Mouse (Mus musculus) spleen, postnatal 4 days (tissue): Measurements from ENCODE around the gene Trpt1.
A peak's percentile ranks its signal among the peaks of the same experiment; 100 is the strongest.
"Not testable (repeated sequence)": the region's sequence is repeated elsewhere in the genome, so short reads cannot be mapped to it uniquely, and the experiment has no call there.

Source experiments
- DNase-seq, 2 experiments: peaks; one replicate each; pipeline ENCODE4 v3.0.0; 2022; ENCODE audit warnings: low spot score in 2 of 2

Trpt1 gene

DNA sequence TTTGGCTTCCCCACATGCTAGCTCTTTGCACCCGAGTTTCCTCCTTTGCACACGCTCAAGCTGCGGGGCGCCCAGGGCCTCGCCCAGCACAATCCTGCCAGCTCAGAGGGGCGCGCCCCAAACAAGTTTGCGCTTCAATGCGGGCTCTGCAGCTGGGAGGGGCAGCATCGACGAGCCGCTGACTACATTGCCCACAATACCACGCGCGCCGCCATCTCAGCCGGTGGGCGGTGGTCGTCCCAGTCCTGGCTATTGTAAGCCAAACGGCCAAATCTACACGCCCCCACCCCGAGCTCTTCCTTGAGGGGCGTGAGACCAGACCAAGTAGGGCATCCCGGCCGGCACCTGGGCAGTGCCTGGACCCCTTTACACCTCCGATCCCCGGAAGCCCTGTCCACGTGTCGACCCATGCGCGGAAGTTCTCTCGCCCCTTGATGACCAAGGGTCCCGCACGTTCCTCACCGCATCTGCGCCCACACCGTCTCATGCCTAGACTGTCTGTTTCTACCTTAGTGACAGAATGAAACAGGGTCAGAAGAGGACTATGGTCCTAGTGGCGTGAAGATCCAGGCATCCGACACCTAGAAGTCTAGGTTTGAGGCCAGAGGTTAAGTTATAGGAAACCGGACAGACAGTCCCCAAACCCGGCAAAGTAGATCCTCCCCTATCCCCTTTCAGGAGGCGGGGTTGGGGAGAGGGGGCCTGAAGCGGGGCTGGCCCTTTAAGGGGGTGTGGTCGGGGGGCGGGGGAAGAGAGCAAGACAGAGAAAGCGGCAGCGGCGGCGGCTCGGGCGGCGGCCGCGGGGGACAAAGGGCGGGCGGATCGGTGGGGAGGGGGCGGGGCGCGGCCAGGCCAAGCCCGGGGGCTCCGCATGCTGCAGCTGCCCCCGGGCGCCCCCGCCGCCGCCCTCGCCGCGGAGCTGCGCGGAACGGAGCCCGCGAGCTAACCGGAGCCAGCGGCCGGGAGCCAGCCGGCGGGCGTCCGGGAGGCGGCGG lies 21.4 kb upstream of the Trpt1 start, which contains the start of gene Ppp1r14b:
TSS of gene Ppp1r14b (plus strand) at position 758 of the 995 bp plus-strand sequence.
- peak; percentile 76 to 89 for DNase-seq

DNA sequence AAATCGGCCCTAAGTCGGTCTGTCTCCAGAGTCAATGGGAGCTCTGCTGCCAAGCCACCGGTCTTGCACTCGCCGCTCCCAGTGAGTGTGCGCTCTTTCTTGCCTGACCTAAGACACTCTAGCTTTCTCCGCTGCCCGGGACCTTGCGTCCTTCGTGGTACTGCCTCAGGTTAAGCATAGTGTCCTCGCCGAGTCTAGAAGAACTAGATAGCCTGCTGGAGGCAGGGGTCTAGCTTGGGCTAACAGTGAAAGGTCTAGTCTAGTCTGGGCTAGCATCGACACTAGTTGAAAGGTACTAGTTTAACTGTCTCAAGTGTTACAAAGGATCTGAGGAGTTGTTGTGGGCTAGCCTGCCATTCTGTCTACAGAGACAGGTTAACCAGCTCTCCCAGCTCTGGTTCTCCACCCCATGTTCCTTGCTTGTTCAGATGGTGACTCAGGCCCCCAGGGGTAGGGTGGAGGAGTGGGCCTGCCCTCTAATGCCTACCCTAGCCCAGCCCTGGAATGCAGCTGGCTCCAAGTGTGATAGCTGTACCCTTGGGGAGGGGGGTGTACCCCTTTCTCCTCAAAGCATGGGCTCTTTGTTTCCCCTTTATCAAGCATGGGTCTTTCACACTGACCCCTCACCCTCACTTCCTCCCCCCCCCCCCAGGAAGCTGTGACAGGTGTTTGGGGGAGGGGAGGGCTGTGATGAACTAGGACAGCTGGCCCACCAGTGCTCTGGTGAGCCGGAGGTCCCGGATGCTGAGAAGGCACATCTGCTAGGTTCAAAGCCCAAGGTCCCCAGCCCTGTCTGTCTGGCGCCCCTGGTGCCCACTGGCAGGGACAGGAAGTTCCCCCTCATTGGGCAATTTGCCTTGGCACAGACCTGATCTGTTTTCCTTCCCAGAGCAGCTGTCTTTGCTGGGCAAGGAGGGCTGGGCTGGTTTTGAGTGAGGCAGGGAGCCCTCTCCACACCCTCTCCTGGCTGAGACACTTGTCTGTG lies 20.1 kb upstream of the Trpt1 start, which contains the start of gene Plcb3:
TSS of gene Plcb3 (minus strand) at position 934 of the 985 bp plus-strand sequence.
- peak; percentile 62 to 81 for DNase-seq

DNA sequence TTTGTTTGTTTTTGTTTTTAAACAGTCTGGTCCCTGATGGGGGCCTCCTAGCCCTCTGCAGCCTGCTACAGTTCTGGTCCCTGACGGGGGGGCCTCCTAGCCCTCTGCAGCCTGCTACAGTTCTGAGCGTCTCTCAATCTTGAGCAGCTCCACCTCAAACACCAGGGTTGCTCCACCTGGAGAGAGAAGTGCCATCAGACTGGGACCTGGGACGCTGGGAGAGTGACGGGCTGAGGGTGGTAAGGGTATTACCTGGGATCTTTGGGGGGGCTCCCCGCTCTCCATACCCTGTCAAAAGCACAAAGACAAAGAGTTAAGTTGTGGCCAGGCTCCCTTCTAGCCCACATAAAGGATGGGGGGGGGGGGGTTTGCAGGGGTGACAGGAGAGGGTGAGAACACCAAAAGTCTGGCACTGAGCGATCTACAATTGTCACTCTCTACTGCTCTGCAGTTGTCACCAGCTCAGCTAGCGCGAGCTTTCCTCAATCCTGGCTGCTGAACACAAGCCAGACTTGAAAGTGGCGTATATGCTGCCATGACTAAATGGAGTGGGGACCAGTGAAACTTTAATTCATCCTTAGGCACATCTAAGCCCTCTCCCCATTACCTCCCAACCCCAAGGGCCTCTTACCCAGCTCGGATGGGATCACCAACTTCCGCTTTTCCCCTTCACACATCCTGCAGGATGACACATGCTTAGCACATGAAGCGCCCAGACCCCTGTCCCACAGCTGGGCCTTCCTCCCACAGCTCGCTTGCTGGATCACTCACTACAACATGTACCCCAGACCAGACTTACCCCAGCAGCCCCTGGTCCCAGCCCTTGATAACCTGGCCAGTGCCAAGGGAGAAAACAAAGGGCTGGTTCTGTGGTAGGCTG lies 17.9 kb upstream of the Trpt1 start:
- DNase-seq: no peak

DNA sequence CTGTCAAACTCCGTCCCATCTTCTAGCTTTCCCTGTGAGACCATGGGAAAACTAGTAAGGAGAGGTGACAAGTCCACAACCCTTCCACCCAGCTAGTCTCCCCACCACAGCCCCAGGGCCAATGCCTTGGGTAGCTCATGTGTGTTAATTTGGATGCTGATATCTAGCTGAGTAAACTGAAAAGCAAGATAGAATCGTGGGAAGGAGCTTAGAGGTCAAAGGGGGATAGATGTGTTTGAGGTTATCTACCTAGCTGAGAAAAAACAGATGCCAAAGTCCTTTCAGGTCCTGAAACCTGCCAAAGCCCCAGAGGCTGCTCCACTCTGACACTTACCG lies 17.3 kb upstream of the Trpt1 start:
- DNase-seq: no peak

DNA sequence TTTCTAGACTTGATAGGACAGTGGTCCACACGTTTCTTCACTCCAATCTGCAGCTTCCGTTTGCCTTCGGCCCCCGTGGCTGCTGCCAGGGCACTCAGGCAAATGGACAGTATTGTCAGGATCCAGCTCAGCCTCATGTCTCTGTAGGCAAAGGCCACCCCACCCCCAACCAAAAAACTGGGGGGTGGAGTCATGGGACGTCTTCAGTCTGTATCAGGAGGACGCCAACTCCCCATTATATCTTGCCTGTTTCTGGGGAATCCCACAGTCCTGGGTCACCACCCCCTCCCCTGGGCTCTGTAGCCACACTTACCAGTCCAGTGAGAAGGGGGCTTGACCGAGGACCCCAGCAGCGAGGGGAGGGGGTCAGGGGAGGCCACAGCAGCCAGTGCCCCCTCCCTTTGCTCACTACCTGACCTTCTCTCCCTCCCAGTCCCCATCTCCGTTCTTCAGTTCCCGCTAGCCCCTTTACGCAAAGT lies 16.9 kb upstream of the Trpt1 start:
- peak in 1 of 2 experiments; percentile 43 for DNase-seq

DNA sequence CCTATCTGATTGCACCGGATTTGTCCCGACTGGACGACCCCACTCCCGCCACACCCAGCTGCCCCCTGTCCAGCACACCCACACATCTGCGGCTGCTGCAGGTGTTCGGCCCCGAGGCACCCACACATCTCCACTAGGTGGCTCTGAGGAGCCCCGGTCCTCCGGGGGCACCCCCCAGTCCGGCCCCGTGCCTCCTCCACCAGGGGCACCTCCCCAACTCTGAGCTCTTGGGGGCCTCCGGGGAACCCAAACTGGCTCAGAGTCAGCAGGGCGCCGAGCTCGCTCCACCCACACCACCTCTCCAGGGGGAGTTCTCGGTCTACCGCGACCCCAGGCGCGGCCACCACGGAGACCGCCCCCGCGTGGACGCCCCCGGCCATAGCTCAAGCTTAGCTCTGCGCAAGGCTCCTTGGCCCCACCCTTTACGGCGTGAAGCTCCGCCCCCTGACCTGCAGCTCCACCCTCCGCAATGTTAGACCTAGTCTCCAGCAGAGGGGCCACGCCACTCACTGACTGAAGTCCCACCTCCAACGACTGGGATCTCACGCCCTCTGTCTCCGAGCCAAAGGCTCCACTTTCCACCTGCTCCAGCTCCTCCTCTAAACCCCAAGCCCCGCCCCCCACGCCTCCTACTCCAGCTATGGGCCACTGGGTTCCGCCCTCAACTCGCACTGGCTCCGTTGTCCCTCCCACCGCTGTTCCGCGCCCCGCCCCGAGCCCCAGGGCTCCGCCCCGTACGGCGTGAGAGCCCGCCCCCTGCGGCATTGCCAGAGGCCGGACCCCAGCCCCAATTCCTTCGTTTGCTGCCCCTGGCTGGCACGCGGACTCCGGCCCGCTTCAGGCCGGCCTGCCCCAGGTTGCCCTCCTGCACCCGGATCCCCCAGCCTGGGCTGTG lies 16.2 kb upstream of the Trpt1 start:
- DNase-seq: peak; percentile 100

DNA sequence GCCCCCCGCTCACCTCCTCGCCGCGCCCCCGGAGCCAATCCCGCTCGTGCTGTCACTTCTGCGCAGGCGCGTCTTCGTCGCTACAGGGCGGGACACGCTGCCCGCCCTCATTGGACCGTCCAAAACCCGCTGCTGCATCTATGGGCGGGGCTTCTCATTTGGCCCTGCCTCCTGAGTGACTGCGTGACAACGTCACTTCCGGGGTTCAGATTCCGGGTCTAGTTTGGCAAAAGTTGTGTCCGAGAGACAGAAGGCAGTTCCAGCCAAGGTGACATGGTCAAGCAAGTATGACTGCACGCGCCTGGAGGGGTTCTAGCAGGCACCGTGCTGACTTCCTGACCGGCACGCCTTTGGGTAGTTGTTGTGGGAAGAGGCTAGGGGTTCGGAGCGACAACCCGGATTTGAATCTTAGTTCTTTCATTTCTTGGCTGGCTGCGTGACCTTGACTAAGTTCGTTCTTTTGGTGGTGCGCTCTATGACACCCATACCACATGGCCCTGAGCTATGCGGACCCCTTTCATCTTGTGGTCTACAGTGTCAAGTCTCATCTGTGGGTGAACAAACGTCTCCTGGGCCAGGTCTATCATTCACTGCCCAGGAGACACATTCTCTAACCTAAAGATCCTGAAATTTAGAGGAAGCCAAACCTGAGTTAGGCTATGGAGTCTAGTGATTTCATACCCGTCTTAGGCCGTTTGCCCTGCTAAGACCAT lies 15.4 kb upstream of the Trpt1 start, which contains the start of gene Fkbp2:
TSS of gene Fkbp2 (minus strand) at position 121 of the 713 bp plus-strand sequence.
- DNase-seq: peak; percentile 99

DNA sequence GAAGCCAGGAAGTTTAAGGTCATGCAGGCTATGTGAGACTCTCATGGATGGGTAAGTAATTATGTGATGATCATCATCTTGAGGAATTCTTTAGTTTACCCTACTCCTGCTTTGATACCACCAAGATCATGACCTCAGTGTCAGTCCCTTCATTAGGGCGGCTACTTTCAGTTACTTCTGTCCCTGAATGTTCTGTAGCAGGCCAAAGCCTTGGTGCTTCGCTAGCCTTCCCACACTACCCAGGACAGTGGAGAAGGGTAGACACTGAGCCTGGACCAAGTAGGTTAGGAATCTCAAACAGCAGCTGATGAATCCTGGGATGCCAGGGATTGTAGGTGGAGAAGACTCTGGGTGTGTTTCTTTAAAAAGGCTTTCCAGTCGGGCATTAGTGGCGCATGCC lies 14.5 kb upstream of the Trpt1 start:
- DNase-seq: no peak

DNA sequence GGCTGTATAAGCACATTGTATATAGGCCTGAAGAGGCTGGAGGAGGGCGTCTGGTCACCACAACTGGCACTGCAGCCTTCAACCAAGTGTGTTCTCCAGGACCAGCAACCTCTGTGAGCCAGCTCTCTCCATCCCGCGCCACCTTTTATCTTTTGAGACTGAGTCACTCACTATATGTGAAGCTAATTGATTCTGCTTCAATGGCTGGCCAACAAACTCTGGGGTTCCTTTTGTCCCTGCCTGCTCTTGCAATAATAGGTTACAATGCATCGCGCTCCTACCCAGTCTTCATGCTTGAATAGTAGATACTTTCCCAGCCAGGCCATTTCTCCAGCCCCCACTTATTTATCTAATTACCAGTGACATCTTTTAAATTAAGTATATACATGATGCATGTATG lies 12.3 kb upstream of the Trpt1 start:
- no peak for DNase-seq

DNA sequence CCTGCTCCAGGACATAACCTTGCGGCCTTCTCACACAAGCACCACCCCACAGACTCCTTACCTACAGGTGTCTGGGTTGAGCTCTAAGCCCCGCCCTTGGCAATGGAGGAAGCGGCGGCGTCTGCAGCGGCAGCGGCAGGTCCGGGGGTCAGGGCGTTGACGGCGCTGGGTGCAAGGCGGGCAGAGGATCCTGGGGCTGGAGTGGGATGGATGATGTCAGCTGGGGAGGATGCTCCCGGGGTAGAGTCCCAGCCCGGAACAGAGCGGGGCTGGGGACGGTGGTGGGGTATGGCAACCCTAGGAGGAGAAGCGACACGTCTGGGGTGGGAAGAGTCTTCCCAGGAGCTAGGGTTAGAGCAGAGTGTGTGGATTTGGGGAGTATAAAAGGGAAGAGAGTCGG lies 10.6 kb upstream of the Trpt1 start:
- peak in 1 of 2 experiments; percentile 67 for DNase-seq

DNA sequence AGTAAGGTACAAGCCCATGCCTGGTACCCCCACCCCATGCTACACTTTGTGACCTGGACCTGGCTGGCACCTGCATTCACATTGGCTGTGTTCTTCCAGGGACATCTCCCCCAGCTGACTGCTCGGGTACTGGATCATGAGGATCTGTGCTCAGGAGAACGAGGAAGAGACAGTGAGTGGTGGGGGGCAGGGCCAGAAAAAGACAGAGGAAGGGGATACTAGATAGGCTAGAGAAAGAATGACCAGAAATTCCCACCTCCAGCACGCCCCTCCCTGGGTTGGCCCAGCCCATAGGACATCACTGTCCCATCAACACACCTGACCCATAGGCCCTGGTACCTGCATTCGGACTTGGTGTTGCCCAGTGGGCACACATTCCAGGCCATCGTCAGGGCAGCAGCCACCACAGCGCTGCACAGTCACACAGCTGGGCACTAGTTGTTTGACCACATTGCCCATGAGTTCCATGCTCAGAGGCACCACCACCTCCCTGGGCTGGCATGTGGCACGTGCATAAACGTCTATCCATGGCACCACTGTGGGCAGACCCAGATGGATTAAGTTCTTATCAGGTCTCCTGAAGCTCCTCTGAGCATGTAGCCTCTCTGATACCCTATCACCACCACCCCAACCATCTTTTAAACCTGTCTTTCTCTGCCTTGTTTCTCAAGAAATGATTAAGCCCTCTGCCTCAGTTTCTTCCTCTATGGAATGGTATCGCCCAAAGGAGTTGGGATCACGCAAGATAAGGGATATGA lies 9.8 kb upstream of the Trpt1 start:
- peak in 1 of 2 experiments; percentile 63 for DNase-seq

DNA sequence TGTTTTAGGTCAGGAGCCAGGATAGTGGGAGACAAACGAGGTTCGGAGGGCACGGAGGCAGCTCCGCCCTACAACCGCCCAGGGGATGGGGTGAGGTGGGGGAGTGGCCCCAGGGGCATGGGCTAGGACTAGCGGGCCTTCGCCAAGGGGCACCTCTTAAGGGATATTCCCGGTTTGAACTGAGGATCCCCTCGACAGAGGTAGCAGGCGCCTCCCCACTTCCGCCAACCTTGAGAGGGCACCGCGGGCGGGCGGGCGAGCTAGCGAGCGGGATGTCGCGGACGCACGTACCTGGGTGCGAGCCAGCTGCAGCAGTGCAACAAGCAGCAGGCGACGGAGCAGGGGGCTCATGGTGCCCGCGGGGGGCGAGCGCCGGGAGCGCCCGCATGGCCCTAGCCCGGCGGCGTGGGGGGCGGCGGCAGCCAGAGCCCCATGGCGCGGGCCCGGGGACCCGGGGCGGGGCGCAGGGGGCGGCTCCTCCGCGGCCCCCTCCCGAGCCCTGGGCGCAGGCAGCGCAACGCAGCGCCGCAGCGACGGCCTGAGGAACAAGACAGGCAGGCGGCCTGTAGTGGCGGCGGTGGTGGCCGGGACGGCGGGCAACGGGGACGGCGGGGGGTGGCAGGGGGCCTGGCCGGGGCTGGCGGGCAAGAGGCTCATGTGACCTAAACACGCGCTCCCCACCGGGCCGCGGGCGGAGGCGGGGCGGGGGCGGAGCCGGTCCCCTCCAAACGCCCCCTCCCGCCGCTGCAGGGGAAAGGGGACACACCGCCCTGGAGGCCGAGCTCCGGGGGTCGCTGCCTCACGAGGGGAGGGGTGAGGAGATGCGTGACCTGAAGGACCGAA lies 8.6 kb upstream of the Trpt1 start, which contains the start of gene Vegfb:
TSS of gene Vegfb (minus strand) at position 591 of the 843 bp plus-strand sequence.
- peak; percentile 54 to 81 for DNase-seq

DNA sequence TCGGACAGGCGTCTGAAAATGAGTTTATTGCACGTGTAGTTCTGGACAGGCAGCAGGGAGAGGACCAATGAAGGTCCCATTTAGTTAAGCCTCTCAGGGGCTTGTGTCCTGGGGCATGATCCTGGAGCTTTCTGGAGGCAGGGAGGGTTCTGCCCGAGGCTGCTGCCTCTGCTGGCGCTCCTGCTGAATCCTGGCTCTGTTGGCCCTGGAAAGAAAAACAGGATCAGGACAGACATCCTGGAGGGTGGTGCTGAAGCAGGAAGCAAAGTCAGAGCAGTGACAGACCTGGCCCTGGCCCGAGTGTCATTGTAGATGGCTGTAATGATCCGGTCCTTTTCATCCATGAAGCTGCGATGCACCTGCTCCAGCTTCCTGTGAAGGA lies 8.0 kb upstream of the Trpt1 start:
- no peak for DNase-seq

DNA sequence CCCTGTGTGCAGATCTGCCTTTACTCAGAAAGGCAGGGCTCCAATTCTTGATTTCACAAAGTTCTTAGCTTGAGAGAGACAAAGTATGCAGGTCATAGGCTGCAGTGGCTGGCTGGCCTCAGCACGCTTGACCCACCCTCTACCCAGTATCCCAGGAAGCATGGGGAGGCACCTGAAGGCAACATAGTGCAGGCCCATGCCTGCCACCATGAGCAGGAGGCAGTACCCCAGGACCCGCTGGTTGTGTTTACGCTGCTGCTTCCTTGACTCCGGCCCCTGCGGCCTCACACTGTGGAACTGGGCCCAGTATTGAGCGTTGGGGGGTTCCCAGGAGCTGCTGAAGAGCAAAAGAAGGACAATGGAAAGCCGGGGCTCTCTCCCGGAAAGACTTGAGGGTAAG lies 6.7 kb upstream of the Trpt1 start:
- DNase-seq: no peak

DNA sequence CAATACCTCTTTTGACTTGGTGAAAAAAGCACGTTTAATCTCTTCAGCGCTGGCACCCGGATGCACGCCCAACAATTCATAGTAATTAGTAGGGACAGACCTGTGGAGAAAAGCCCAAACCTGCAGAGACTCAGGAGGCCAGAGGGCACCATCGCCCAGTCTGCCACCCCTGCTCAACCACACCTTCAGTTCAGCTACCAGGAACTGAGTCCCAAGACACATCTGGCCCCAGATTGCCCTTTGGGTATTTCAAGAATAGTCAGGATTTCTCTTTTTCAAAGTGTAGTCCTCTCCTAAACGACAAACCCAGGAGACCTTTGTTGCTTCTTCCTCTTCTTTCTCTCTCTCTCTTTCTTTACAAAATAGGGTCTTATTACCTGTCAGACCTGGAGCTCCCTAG lies 5.2 kb upstream of the Trpt1 start:
- DNase-seq: no peak

DNA sequence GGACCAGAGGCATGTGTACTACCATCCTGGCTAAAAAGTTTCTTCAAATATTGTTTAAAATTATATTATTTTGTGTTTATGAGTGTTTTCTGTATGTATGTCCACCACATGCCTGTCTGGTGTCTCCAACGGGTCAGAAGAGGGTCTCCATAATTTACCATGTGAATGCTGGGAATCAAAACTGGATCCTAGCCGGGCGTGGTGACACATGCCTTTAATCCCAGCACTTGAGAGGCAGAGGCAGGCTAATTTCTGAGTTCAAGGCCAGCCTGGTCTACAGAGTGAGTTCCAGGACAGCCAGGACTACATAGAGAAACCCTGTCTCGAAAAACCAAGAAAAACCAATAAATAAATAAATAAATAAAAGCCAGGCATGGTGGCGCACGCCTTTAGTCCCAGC lies 4.8 kb upstream of the Trpt1 start:
- not testable (repeated sequence) for DNase-seq
